Mouse (Mus musculus): ENCODE results near the gene Nfatc2. TPM values are rescaled to one million over a fixed set of nuclear protein-coding genes. Genes with fewer than 3 reads are reported as not detected.

Gene Nfatc2
- polyA plus RNA-seq, 1 experiment from 2014 or later: 3.3 TPM

DNA sequence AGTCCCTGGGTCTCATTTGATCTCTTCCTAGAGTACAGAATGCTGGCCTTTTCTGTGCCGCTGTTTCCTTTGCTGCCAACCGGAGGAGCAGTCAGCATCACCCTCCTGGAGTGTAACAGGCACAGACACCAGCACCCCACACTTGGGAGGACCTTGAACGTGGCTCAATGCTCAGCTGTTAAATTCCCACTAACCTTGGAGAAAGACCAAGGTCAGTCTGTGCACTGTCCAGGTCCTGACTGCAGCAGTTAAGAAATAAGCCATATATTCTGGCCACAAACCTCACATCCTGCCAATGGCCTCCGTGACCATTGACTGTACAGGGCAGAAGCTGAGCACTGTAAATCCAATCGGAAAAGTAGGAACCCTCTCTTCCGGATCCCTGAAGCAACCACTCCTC, 7.8 kb downstream of the Nfatc2 start:
- H3K27ac ChIP-seq (ENCODE audit: low read length): no peak overlapping the region
- H3K4me2 ChIP-seq (ENCODE audit: low read depth, low read length): no peak overlapping the region
- no peak for ATAC-seq (ENCODE audit: insufficient read depth, low FRiP score)
- no peaks in the 10 kb centered on the region for H3K36me3 ChIP-seq (ENCODE audit: control insufficient read depth, insufficient read depth, low read length)
- H3K4me3 ChIP-seq (replicated peaks; ENCODE audit: low read length): no peak overlapping the region
- peaks cover 14% of the 10 kb centered on the region; the same call in 1 of the 2 replicates for H3K27me3 ChIP-seq (ENCODE audit: control insufficient read depth, insufficient read depth, low read length)
- 81% methylated on average over 6 of the region's 6 CpGs for WGBS
- H3K9ac ChIP-seq (ENCODE audit: low read length): no peak overlapping the region
- peaks cover 9% of the 10 kb centered on the region; the same call in 1 of the 2 replicates for H3K4me1 ChIP-seq (ENCODE audit: control insufficient read depth, insufficient read depth, low read length)
- H3K9me3 ChIP-seq (replicated peaks; ENCODE audit: control insufficient read depth, low read length): no peaks in the 10 kb centered on the region

DNA sequence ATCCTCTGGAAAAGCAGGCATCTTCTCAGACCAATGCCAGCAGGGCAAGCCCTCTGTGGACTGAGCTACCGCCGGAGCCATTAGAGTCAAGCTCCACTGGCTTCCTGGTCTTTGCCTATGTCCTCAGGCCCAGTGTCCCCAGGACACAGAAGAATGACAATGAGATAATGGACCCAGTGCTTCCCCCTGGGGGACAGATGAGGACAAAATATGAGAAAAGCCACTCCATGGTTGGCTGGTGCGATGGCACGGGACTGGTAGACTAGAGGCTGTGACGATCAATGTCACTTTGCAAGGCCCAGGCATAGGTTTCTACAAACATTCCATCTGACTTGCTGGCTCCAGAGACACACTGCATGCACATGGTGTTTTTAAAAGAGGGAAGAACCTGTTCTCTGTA, 8.5 kb downstream of the Nfatc2 start:
- WGBS: 79% methylated on average over 5 of the region's 5 CpGs
- Histone ChIP-seq H3K27ac (ENCODE audit: low read length) (no peak overlapping the region), H3K4me2 (ENCODE audit: low read depth, low read length) (no peak overlapping the region), H3K4me1 (ENCODE audit: control insufficient read depth, insufficient read depth, low read length) (peaks cover 9% of the 10 kb centered on the region; the same call in 1 of the 2 replicates), H3K9ac (ENCODE audit: low read length) (no peak overlapping the region), H3K4me3 (replicated peaks; ENCODE audit: low read length) (no peak overlapping the region), H3K9me3 (replicated peaks; ENCODE audit: control insufficient read depth, low read length) (no peaks in the 10 kb centered on the region), H3K27me3 (ENCODE audit: control insufficient read depth, insufficient read depth, low read length) (peaks cover 14% of the 10 kb centered on the region; the same call in 1 of the 2 replicates), H3K36me3 (ENCODE audit: control insufficient read depth, insufficient read depth, low read length) (no peaks in the 10 kb centered on the region)
- no peak for ATAC-seq (ENCODE audit: insufficient read depth, low FRiP score)

DNA sequence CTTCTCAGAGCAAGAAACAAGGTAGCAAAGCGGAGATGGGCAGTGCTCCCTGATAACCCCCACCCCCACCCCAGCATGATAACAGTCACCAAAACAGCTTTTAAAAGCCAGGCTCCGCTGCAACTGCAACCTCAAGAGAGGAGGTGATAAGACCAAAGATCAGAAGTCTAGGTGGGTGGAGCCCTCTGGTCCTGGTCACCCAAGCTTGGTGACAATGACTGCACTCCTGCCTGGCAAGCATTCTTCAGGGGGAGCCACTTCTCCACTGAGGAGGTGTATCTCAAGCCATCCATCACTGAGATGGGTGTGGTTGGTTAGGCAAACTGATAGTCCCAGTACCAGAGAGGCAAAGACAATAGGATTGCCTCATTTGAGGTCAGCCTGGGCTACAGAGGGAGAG, 10.4 kb downstream of the Nfatc2 start:
- peaks cover 14% of the 10 kb centered on the region; the same call in 1 of the 2 replicates for H3K27me3 ChIP-seq (ENCODE audit: control insufficient read depth, insufficient read depth, low read length)
- WGBS: 46% methylated on average over 2 of the region's 2 CpGs

DNA sequence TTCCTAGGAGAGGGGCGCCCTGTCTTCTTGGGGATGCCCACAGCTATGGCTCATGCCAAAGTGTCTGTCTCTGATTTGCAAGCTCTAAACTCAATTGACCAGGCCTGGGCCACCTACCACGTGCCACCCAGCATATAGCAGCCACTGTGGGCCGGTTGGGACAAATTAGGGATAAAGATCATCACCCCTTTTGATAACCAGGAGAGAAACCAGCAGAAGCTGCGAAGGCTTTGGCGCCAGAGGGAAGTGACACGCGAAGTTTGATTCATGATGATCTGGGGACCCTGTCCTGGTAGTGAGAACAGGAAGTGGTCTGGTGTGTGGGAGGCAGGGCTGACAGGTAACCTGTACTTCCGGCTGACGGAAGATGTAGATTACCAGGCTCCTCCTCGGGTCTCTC, 10.9 kb downstream of the Nfatc2 start:
- Histone ChIP-seq H3K9ac (ENCODE audit: low read length) (peak overlapping the region; percentile 33; the same call in 1 of the 2 replicates), H3K27ac (ENCODE audit: low read length) (no peak overlapping the region), H3K36me3 (ENCODE audit: control insufficient read depth, insufficient read depth, low read length) (no peaks in the 10 kb centered on the region), H3K4me3 (replicated peaks; ENCODE audit: low read length) (peak overlapping the region; percentile 53), H3K4me2 (ENCODE audit: low read depth, low read length) (peak overlapping the region; percentile 61), H3K9me3 (replicated peaks; ENCODE audit: control insufficient read depth, low read length) (no peaks in the 10 kb centered on the region), H3K4me1 (ENCODE audit: control insufficient read depth, insufficient read depth, low read length) (peaks cover 9% of the 10 kb centered on the region; the same call in 1 of the 2 replicates), H3K27me3 (ENCODE audit: control insufficient read depth, insufficient read depth, low read length) (peaks cover 14% of the 10 kb centered on the region; the same call in 1 of the 2 replicates)
- ATAC-seq (ENCODE audit: insufficient read depth, low FRiP score): no peak
- WGBS: 40% methylated on average over 10 of the region's 10 CpGs

More for the DNA sequence above, 10.4 kb downstream of the Nfatc2 start:
- H3K4me2 ChIP-seq (ENCODE audit: low read depth, low read length): no peak overlapping the region
- H3K36me3 ChIP-seq (ENCODE audit: control insufficient read depth, insufficient read depth, low read length): no peaks in the 10 kb centered on the region
- peaks cover 9% of the 10 kb centered on the region; the same call in 1 of the 2 replicates for H3K4me1 ChIP-seq (ENCODE audit: control insufficient read depth, insufficient read depth, low read length)
- no peak overlapping the region for H3K9ac ChIP-seq (ENCODE audit: low read length)
- H3K9me3 ChIP-seq (replicated peaks; ENCODE audit: control insufficient read depth, low read length): no peaks in the 10 kb centered on the region
- no peak overlapping the region for H3K27ac ChIP-seq (ENCODE audit: low read length)
- no peak overlapping the region for H3K4me3 ChIP-seq (replicated peaks; ENCODE audit: low read length)
- ATAC-seq (ENCODE audit: insufficient read depth, low FRiP score): no peak

DNA sequence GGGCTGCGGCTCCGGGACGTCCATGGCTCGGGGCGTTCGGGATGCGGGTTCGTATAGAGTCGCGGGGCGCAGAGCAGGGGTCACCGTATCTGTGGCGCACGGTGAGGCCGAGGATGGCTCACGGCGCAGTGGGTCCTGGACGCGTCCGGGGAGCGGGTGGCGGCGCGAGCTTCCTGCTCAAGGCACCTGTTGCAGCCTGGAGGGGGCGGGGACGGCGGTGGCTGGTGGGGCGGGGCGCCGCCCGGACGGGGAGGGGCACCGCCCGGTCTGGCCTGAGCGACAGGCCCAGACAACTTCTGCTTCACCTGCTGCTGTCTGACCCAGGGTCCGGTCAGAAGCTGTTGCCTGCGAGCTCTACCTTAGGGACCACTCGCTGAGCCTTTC, 11.3 kb downstream of the Nfatc2 start:
- Histone ChIP-seq H3K9me3 (replicated peaks; ENCODE audit: control insufficient read depth, low read length) (no peaks in the 10 kb centered on the region), H3K4me3 (replicated peaks; ENCODE audit: low read length) (peak overlapping the region; percentile 53), H3K36me3 (ENCODE audit: control insufficient read depth, insufficient read depth, low read length) (no peaks in the 10 kb centered on the region), H3K4me1 (ENCODE audit: control insufficient read depth, insufficient read depth, low read length) (peaks cover 9% of the 10 kb centered on the region; the same call in 1 of the 2 replicates), H3K9ac (ENCODE audit: low read length) (peak overlapping the region; percentile 78), H3K27ac (ENCODE audit: low read length) (no peak overlapping the region), H3K27me3 (ENCODE audit: control insufficient read depth, insufficient read depth, low read length) (peaks cover 14% of the 10 kb centered on the region; the same call in 1 of the 2 replicates), H3K4me2 (ENCODE audit: low read depth, low read length) (peak overlapping the region; percentile 61)
- ATAC-seq (ENCODE audit: insufficient read depth, low FRiP score): peak; percentile 80
- 1% methylated on average over 26 of the region's 38 CpGs for WGBS

DNA sequence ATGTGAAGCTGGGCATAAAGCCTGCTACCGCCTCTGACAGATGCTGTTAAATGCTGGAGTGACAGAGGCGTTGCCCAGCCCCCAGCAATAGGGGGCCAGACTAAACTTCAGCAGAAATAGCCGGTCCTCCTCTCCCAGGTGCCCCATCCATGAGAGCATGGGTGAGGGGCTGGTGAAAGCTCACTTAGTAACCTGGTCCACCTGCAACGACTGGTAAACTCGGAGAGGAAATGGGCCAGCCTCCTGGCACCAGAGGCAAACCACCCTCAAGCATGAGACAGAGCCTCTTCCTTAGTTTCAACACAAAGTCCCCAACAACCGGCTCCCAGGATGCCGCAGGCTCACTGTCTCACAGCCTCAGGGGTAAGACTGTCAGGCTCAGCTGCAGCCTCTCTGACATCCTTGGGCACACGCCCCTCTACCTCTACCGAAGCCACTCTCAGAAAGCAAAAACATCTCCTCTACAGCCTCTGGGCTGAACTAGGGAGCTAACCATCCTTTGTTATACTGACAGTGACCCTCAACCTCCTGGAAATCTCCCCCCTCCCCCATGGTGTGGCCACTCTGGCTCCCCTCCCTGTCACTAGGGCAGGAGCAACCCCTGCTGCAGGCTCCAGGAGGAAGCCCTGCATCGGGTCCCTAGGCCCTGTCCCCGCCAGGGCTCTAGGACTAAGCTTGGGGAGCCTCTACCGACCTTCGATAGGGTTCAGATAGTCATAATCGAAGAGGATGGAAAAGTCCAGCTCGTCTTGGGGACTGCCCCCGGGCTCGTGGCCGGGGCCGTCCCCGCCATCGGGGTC, 11.9 kb downstream of the Nfatc2 start:
- Histone ChIP-seq H3K4me2 (ENCODE audit: low read depth, low read length) (peak overlapping the region; percentile 61), H3K9ac (ENCODE audit: low read length) (peak overlapping the region; percentile 78), H3K4me1 (ENCODE audit: control insufficient read depth, insufficient read depth, low read length) (peaks cover 9% of the 10 kb centered on the region; the same call in 1 of the 2 replicates), H3K36me3 (ENCODE audit: control insufficient read depth, insufficient read depth, low read length) (no peaks in the 10 kb centered on the region), H3K27me3 (ENCODE audit: control insufficient read depth, insufficient read depth, low read length) (peaks cover 14% of the 10 kb centered on the region; the same call in 1 of the 2 replicates), H3K27ac (ENCODE audit: low read length) (no peak overlapping the region), H3K9me3 (replicated peaks; ENCODE audit: control insufficient read depth, low read length) (no peaks in the 10 kb centered on the region), H3K4me3 (replicated peaks; ENCODE audit: low read length) (peak overlapping the region; percentile 53)
- ATAC-seq (ENCODE audit: insufficient read depth, low FRiP score): no peak; the same call in 1 of the 2 replicates
- 11% methylated on average over 21 of the region's 21 CpGs for WGBS

DNA sequence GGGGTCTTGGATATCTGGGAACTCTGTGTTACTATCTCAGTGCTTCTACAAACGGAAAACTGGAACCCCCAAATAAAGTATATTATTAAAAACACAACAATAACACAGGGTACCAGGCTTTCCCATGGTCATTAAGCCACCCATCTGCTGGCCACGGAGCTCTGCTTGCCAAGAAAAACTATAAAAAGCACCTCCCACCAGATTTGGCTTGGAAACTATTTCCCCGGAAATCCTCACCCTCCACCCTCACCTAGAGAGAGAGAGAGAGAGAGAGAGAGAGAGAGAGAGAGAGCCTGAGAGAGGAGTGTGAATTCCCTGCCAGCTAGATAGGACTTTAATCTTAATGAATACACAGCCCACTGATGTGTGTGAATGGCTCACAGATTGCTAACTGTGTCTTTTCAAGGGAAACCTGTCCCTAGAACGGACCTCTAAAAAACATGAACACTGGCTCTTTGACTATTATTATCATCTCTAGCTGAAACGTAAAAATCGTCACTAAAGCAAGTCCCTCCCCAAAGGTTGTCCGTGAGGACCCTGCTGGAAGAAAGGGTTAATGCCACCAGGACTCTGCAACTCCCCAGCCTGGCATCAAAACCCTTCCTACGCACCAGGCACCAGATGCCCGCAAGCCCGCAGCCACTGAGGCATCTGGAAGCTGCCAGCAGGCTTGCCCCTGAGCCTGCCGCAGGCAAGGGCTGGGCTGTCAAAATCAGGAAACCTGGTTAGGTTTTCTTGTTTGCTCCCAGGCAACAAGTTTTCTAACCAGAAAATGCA, 12.7 kb downstream of the Nfatc2 start:
- ATAC-seq (ENCODE audit: insufficient read depth, low FRiP score): no peak
- H3K9me3 ChIP-seq (replicated peaks; ENCODE audit: control insufficient read depth, low read length): no peaks in the 10 kb centered on the region
- H3K27me3 ChIP-seq (ENCODE audit: control insufficient read depth, insufficient read depth, low read length): peaks cover 14% of the 10 kb centered on the region; the same call in 1 of the 2 replicates
- 54% methylated on average over 11 of the region's 11 CpGs for WGBS
- H3K4me1 ChIP-seq (ENCODE audit: control insufficient read depth, insufficient read depth, low read length): peaks cover 9% of the 10 kb centered on the region; the same call in 1 of the 2 replicates
- H3K9ac ChIP-seq (ENCODE audit: low read length): peak overlapping the region; percentile 78; the same call in 1 of the 2 replicates
- peak overlapping the region; percentile 61 for H3K4me2 ChIP-seq (ENCODE audit: low read depth, low read length)
- H3K27ac ChIP-seq (ENCODE audit: low read length): no peak overlapping the region
- no peaks in the 10 kb centered on the region for H3K36me3 ChIP-seq (ENCODE audit: control insufficient read depth, insufficient read depth, low read length)
- peak overlapping the region; percentile 53 for H3K4me3 ChIP-seq (replicated peaks; ENCODE audit: low read length)

DNA sequence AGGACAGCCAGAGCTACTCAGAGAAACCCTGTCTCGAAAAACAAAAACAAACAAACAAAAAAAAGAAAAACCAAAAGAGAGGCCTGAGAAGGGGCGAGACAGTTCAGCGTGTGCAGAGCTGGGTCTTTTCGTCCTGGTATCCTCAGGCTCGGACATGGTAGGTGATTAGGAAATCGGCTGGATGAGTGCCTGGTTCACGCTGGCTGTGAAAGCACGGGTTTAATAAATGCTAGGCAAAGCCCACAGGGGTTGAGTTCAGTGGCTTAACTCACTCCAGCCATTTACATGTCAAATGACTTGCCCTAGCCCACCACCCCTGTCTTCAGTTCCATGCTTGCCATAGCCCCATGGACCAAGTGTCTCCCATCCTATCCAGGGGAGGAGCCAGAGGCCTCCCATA, 14.3 kb downstream of the Nfatc2 start:
- no peak overlapping the region for H3K27ac ChIP-seq (ENCODE audit: low read length)
- no peak overlapping the region for H3K9ac ChIP-seq (ENCODE audit: low read length)
- H3K27me3 ChIP-seq (ENCODE audit: control insufficient read depth, insufficient read depth, low read length): peaks cover 14% of the 10 kb centered on the region; the same call in 1 of the 2 replicates

More for the DNA sequence above, 14.3 kb downstream of the Nfatc2 start:
- Histone ChIP-seq H3K9me3 (replicated peaks; ENCODE audit: control insufficient read depth, low read length) (no peaks in the 10 kb centered on the region), H3K4me3 (replicated peaks; ENCODE audit: low read length) (no peak overlapping the region), H3K4me2 (ENCODE audit: low read depth, low read length) (no peak overlapping the region), H3K4me1 (ENCODE audit: control insufficient read depth, insufficient read depth, low read length) (peaks cover 9% of the 10 kb centered on the region; the same call in 1 of the 2 replicates), H3K36me3 (ENCODE audit: control insufficient read depth, insufficient read depth, low read length) (no peaks in the 10 kb centered on the region)
- ATAC-seq (ENCODE audit: insufficient read depth, low FRiP score): no peak
- 79% methylated on average over 8 of the region's 8 CpGs for WGBS
